Mouse (Mus musculus) yolk sac, embryonic 10.5 days (tissue): ENCODE results near the gene Zfp219.
"Not testable (repeated sequence)": the region's sequence is repeated elsewhere in the genome, so short reads cannot be mapped to it uniquely, and the experiment has no call there.

Source experiments
- DNase-seq: peaks from one replicate; pipeline ENCODE4 v3.0.0-alpha.2; 2017; ENCODE audit warnings: low spot score

Gene Zfp219

GRCm38 (mm10) chr14:52020486-52021137, at the start of gene Zfp219:
Gene Zfp219, minus strand, starts transcription at chr14:52020733.
- peak; percentile 86 for DNase-seq

GRCm38 (mm10) chr14:52066135-52066534, 45.6 kb upstream of the Zfp219 start:
- DNase-seq, result no peak

GRCm38 (mm10) chr14:52061798-52062197, 41.3 kb upstream of the Zfp219 start:
- no peak for DNase-seq

- DNase-seq, result no peak
Measured at GRCm38 (mm10) chr14:52060800-52061199, 40.3 kb upstream of the Zfp219 start.

- DNase-seq, result no peak
Measured at GRCm38 (mm10) chr14:52059982-52060381, 39.4 kb upstream of the Zfp219 start.

- not testable (repeated sequence) for DNase-seq
Measured at GRCm38 (mm10) chr14:52052720-52053119, 32.2 kb upstream of the Zfp219 start.

- DNase-seq, result no peak
Measured at GRCm38 (mm10) chr14:52045966-52046565, 25.5 kb upstream of the Zfp219 start.

GRCm38 (mm10) chr14:52044901-52045678, 24.6 kb upstream of the Zfp219 start:
- DNase-seq, result no peak

- no peak for DNase-seq
Measured at GRCm38 (mm10) chr14:52043446-52043845, 22.9 kb upstream of the Zfp219 start.

GRCm38 (mm10) chr14:52042359-52042758, 21.8 kb upstream of the Zfp219 start, which contains the start of gene Olfr221:
Gene Olfr221, minus strand, starts transcription at chr14:52042459.
- DNase-seq, result not testable (repeated sequence)

- peak; percentile 37 for DNase-seq
Measured at GRCm38 (mm10) chr14:52039332-52039731, 18.8 kb upstream of the Zfp219 start.

- DNase-seq, result peak; percentile 52
Measured at GRCm38 (mm10) chr14:52035926-52036325, 15.4 kb upstream of the Zfp219 start.

- DNase-seq, result no peak
Measured at GRCm38 (mm10) chr14:52026342-52026741, 5.8 kb upstream of the Zfp219 start.

- DNase-seq, result no peak
Measured at GRCm38 (mm10) chr14:52024133-52024532, 3.6 kb upstream of the Zfp219 start.

- DNase-seq, result peak; percentile 92
Measured at GRCm38 (mm10) chr14:52022709-52023459, 2.4 kb upstream of the Zfp219 start.

GRCm38 (mm10) chr14:52022244-52022708, 1.7 kb upstream of the Zfp219 start:
- DNase-seq, result peak; percentile 68

GRCm38 (mm10) chr14:52021568-52022212, 1.2 kb upstream of the Zfp219 start:
- DNase-seq, result no peak

GRCm38 (mm10) chr14:52021138-52021529, 601 bp upstream of the Zfp219 start:
- DNase-seq, result no peak

GRCm38 (mm10) chr14:52019590-52020340, 768 bp downstream of the Zfp219 start:
- peak; percentile 99 for DNase-seq

GRCm38 (mm10) chr14:52019051-52019589, 1.4 kb downstream of the Zfp219 start:
- DNase-seq, result no peak
